Mouse (Mus musculus): Measurements from ENCODE around the gene Slc28a3. TPM values are rescaled to one million over a fixed set of nuclear protein-coding genes. Genes with fewer than 3 reads are reported as not detected.

The Slc28a3 gene
- polyA plus RNA-seq, 1 experiment = not detected

GRCm38 (mm10) chr13:58537232-58537915, 73.3 kb downstream of the Slc28a3 start:
- no peaks in the 10 kb centered on the region for H3K9me3 ChIP-seq (ENCODE audit: control insufficient read depth, low read length)
- no peak overlapping the region for H3K4me3 ChIP-seq (replicated peaks)
- TF ChIP-seq GATA1 (IDR thresholded peaks at IDR 0.05; ENCODE audit: low read length) (no peak), TAL1 (IDR thresholded peaks at IDR 0.05; ENCODE audit: low read length) (no peak)
- H3K27me3 ChIP-seq (ENCODE audit: control insufficient read depth) = no peaks in the 10 kb centered on the region
- no peaks in the 10 kb centered on the region for H3K36me3 ChIP-seq (ENCODE audit: control insufficient read depth)
- peaks cover 80% of the 10 kb centered on the region for H3K4me1 ChIP-seq (ENCODE audit: control insufficient read depth)

- no peaks in the 10 kb centered on the region for H3K27me3 ChIP-seq (ENCODE audit: control insufficient read depth)
- peaks cover 73% of the 10 kb centered on the region for H3K4me1 ChIP-seq (ENCODE audit: control insufficient read depth)
- H3K36me3 ChIP-seq (ENCODE audit: control insufficient read depth) = no peaks in the 10 kb centered on the region; the same call in 1 of the 2 replicates
- H3K9me3 ChIP-seq (ENCODE audit: control insufficient read depth, low read length) = no peaks in the 10 kb centered on the region
- TF ChIP-seq TAL1 (IDR thresholded peaks at IDR 0.05; ENCODE audit: low read length) (no peak), GATA1 (IDR thresholded peaks at IDR 0.05; ENCODE audit: low read length) (no peak)
- no peak overlapping the region for H3K4me3 ChIP-seq (replicated peaks)
Observed at GRCm38 (mm10) chr13:58536466-58537231, 74.0 kb downstream of the Slc28a3 start.

- TF ChIP-seq TAL1 (IDR thresholded peaks at IDR 0.05; ENCODE audit: low read length) = no peak
- TF ChIP-seq GATA1 (IDR thresholded peaks at IDR 0.05; ENCODE audit: low read length) = no peak
- Histone ChIP-seq H3K4me3 (replicated peaks) (no peak overlapping the region), H3K9me3 (ENCODE audit: control insufficient read depth, low read length) (no peaks in the 10 kb centered on the region), H3K36me3 (ENCODE audit: control insufficient read depth) (no peaks in the 10 kb centered on the region; the same call in 1 of the 2 replicates), H3K4me1 (ENCODE audit: control insufficient read depth) (peaks cover 60% of the 10 kb centered on the region), H3K27me3 (ENCODE audit: control insufficient read depth) (no peaks in the 10 kb centered on the region)
Observed at GRCm38 (mm10) chr13:58535321-58535720, 75.4 kb downstream of the Slc28a3 start.

GRCm38 (mm10) chr13:58534861-58535260, 75.8 kb downstream of the Slc28a3 start:
- Histone ChIP-seq H3K36me3 (ENCODE audit: control insufficient read depth) (no peaks in the 10 kb centered on the region; the same call in 1 of the 2 replicates), H3K27me3 (ENCODE audit: control insufficient read depth) (no peaks in the 10 kb centered on the region), H3K9me3 (ENCODE audit: control insufficient read depth, low read length) (no peaks in the 10 kb centered on the region), H3K4me1 (ENCODE audit: control insufficient read depth) (peaks cover 57% of the 10 kb centered on the region), H3K4me3 (replicated peaks) (no peak overlapping the region)
- TF ChIP-seq TAL1 (IDR thresholded peaks at IDR 0.05; ENCODE audit: low read length) (no peak), GATA1 (IDR thresholded peaks at IDR 0.05; ENCODE audit: low read length) (no peak)

GRCm38 (mm10) chr13:58534216-58534841, 76.3 kb downstream of the Slc28a3 start:
- Histone ChIP-seq H3K9me3 (ENCODE audit: control insufficient read depth, low read length) (no peaks in the 10 kb centered on the region), H3K4me3 (replicated peaks) (no peak overlapping the region), H3K27me3 (ENCODE audit: control insufficient read depth) (no peaks in the 10 kb centered on the region), H3K36me3 (ENCODE audit: control insufficient read depth) (no peaks in the 10 kb centered on the region; the same call in 1 of the 2 replicates), H3K4me1 (ENCODE audit: control insufficient read depth) (peaks cover 52% of the 10 kb centered on the region)
- TF ChIP-seq TAL1 (IDR thresholded peaks at IDR 0.05; ENCODE audit: low read length) (no peak), GATA1 (IDR thresholded peaks at IDR 0.05; ENCODE audit: low read length) (no peak)

- Histone ChIP-seq H3K27me3 (ENCODE audit: control insufficient read depth) (peaks cover 2% of the 10 kb centered on the region; the same call in 1 of the 2 replicates), H3K36me3 (ENCODE audit: control insufficient read depth) (no peaks in the 10 kb centered on the region), H3K4me3 (replicated peaks) (no peak overlapping the region), H3K9me3 (ENCODE audit: control insufficient read depth, low read length) (no peaks in the 10 kb centered on the region), H3K4me1 (ENCODE audit: control insufficient read depth) (peaks cover 58% of the 10 kb centered on the region)
- TF ChIP-seq GATA1 (IDR thresholded peaks at IDR 0.05; ENCODE audit: low read length) (no peak), TAL1 (IDR thresholded peaks at IDR 0.05; ENCODE audit: low read length) (no peak)
Observed at GRCm38 (mm10) chr13:58524581-58524980, 86.1 kb downstream of the Slc28a3 start.

- TF ChIP-seq TAL1 (IDR thresholded peaks at IDR 0.05; ENCODE audit: low read length) (no peak), GATA1 (IDR thresholded peaks at IDR 0.05; ENCODE audit: low read length) (no peak)
- peaks cover 66% of the 10 kb centered on the region for H3K4me1 ChIP-seq (ENCODE audit: control insufficient read depth)
- H3K9me3 ChIP-seq (ENCODE audit: control insufficient read depth, low read length) = no peaks in the 10 kb centered on the region
- H3K4me3 ChIP-seq (replicated peaks) = peak overlapping the region; percentile 62
- H3K27me3 ChIP-seq (ENCODE audit: control insufficient read depth) = peaks cover 2% of the 10 kb centered on the region; the same call in 1 of the 2 replicates
- H3K36me3 ChIP-seq (ENCODE audit: control insufficient read depth) = no peaks in the 10 kb centered on the region
Observed at GRCm38 (mm10) chr13:58523761-58524117, 86.9 kb downstream of the Slc28a3 start.

GRCm38 (mm10) chr13:58523011-58523760, 87.5 kb downstream of the Slc28a3 start:
- no peaks in the 10 kb centered on the region for H3K9me3 ChIP-seq (ENCODE audit: control insufficient read depth, low read length)
- TF ChIP-seq GATA1 (IDR thresholded peaks at IDR 0.05; ENCODE audit: low read length) (no peak), TAL1 (IDR thresholded peaks at IDR 0.05; ENCODE audit: low read length) (no peak)
- peaks cover 2% of the 10 kb centered on the region; the same call in 1 of the 2 replicates for H3K27me3 ChIP-seq (ENCODE audit: control insufficient read depth)
- H3K36me3 ChIP-seq (ENCODE audit: control insufficient read depth) = no peaks in the 10 kb centered on the region
- peaks cover 66% of the 10 kb centered on the region for H3K4me1 ChIP-seq (ENCODE audit: control insufficient read depth)
- peak overlapping the region; percentile 62 for H3K4me3 ChIP-seq (replicated peaks)

Measured in erythroblast, embryonic 14.5 days (primary cell).